In genomic region chr1:54840040-54840439, GRCm38 (mm10) we compare ENCODE assay signal across 22 mouse cellular contexts.
A peak's percentile ranks its signal among the peaks of the same experiment; 100 is the strongest.
DNase-seq lines count a peak whose midpoint lies in the region; ATAC-seq and TF ChIP-seq lines count a peak whose summit lies in the region.
"Had no signal": no experiment of that assay in that cellular context is flagged by ENCODE, and none has a peak within 500 bp of the region (broad histone marks: within the 10 kb centered on the region; RNA-seq: fewer than 3 reads in every experiment).

No protein-coding gene starts in this region.

- no peaks in the 10 kb centered on the region for H3K27me3 ChIP-seq in kidney, adult 2 months (replicated peaks; ENCODE audit: control insufficient read depth, insufficient read depth, low read length)
- H3K27me3 ChIP-seq in kidney, embryonic 16.5 days (ENCODE audit: insufficient read depth, low read length), result 0 out of 2 replicates have a peak, but pooled peaks cover 2% of the 10 kb centered on the region
- H3K27me3 ChIP-seq: embryonic facial prominence, embryonic 12.5 days; hindbrain, embryonic 15.5 days; neural tube, embryonic 12.5 days had no signal

- H3K9ac ChIP-seq in kidney, embryonic 16.5 days (replicated peaks; ENCODE audit: low read length), result no peak overlapping the region
- H3K9ac ChIP-seq: embryonic facial prominence, embryonic 12.5 days; hindbrain, embryonic 15.5 days; liver, embryonic 14.5 days; neural tube, embryonic 12.5 days had no signal

- no peak for TF ChIP-seq POLR2A in kidney, adult 2 months (IDR thresholded peaks at IDR 0.05; ENCODE audit: low read depth, low read length)

- peak; percentile 40 for DNase-seq in kidney, adult 2 months
- DNase-seq in kidney, postnatal 4 days, result no peak
- peak; percentile 77 for DNase-seq in 416B (ENCODE audit: low read depth)
- peak; percentile 52 for DNase-seq in CD4-positive, CD25-positive, alpha-beta regulatory T cell, adult 2 months (ENCODE audit: low read depth, low spot score)
- peak; percentile 67 for DNase-seq in induced T-regulatory cell, adult 2 months (ENCODE audit: low read depth)
- no peak for DNase-seq in left cerebral cortex, postnatal 36 days (ENCODE audit: low spot score in 2 of 2)
- DNase-seq: adrenal gland, adult 2 months; cerebellum, adult 8-10 months; gastrocnemius, postnatal 25 days; kidney, postnatal 25 days; thymus, postnatal 36 days had no signal

- no peak for TF ChIP-seq CTCF in kidney, adult 2 months (conservative IDR thresholded peaks at IDR 0.05; ENCODE audit: insufficient read depth, insufficient read length, low read depth, low read length)

- H3K4me3 ChIP-seq in kidney, adult 2 months (ENCODE audit: insufficient read depth, low read depth, low read length), result no peak overlapping the region
- H3K4me3 ChIP-seq in kidney, embryonic 16.5 days (ENCODE audit: low read length), result no peak overlapping the region
- H3K4me3 ChIP-seq: embryonic facial prominence, embryonic 12.5 days; hindbrain, embryonic 15.5 days; limb, embryonic 10.5 days; neural tube, embryonic 12.5 days had no signal

- intact Hi-C loops in left cerebral cortex, postnatal 36 days (cut with DNase I), result no loop called here

- no peak overlapping the region for H3K4me2 ChIP-seq in kidney, embryonic 16.5 days (replicated peaks; ENCODE audit: low read depth, low read length)
- H3K4me2 ChIP-seq: embryonic facial prominence, embryonic 12.5 days; hindbrain, embryonic 15.5 days; midbrain, embryonic 11.5 days; neural tube, embryonic 12.5 days had no signal

- no peaks in the 10 kb centered on the region for H3K36me3 ChIP-seq in kidney, adult 2 months (ENCODE audit: control insufficient read depth, insufficient read depth, low read length)
- no peaks in the 10 kb centered on the region for H3K36me3 ChIP-seq in kidney, embryonic 16.5 days (ENCODE audit: insufficient read depth, low read length)
- H3K36me3 ChIP-seq: embryonic facial prominence, embryonic 12.5 days; G1E; hindbrain, embryonic 15.5 days; limb, embryonic 10.5 days; neural tube, embryonic 12.5 days had no signal

- ATAC-seq in kidney, embryonic 16.5 days (ENCODE audit: low FRiP score, low TSS enrichment), result no peak
- ATAC-seq: forebrain, embryonic 14.5 days; intestine, postnatal 0 days had no signal

- 69% methylated on average over 2 of the region's 2 CpGs for WGBS in kidney, adult 2 months
- WGBS in kidney, embryonic 16.5 days, result 62% methylated on average over 2 of the region's 2 CpGs

- no peak overlapping the region for H3K27ac ChIP-seq in kidney, adult 2 months (ENCODE audit: insufficient read depth, low read depth, low read length)
- no peak overlapping the region for H3K27ac ChIP-seq in kidney, embryonic 16.5 days (ENCODE audit: low read length)
- H3K27ac ChIP-seq: embryonic facial prominence, embryonic 12.5 days; hindbrain, embryonic 15.5 days; limb, embryonic 10.5 days; liver, embryonic 14.5 days; macrophage; neural tube, embryonic 12.5 days had no signal

- H3K4me1 ChIP-seq in kidney, adult 2 months (ENCODE audit: control insufficient read depth, insufficient read depth, low read length), result peaks cover 3% of the 10 kb centered on the region; the same call in 1 of the 2 replicates
- H3K4me1 ChIP-seq in kidney, embryonic 16.5 days (ENCODE audit: insufficient read depth, low read length), result peaks cover 3% of the 10 kb centered on the region; the same call in 1 of the 2 replicates
- H3K4me1 ChIP-seq: hindbrain, embryonic 15.5 days; neural tube, embryonic 12.5 days had no signal

- no peaks in the 10 kb centered on the region for H3K9me3 ChIP-seq in kidney, embryonic 16.5 days (ENCODE audit: low read length)
- H3K9me3 ChIP-seq: embryonic facial prominence, embryonic 12.5 days; G1E; hindbrain, embryonic 15.5 days; limb, embryonic 10.5 days; neural tube, embryonic 12.5 days had no signal

Comparison
In these comparisons a context has a peak if more than half of its experiments do, and no peak if none do; other contexts are left out.
1. DNase-seq: peak in kidney, adult 2 months (single experiment), 416B (single experiment), CD4-positive, CD25-positive, alpha-beta regulatory T cell, adult 2 months (single experiment) and induced T-regulatory cell, adult 2 months (single experiment); none in kidney, postnatal 4 days (0 of 2) and left cerebral cortex, postnatal 36 days (0 of 2).